Mouse (Mus musculus) heart, postnatal 25 days (tissue): ENCODE measurements around the gene Olfr53. TPM values are rescaled to one million over a fixed set of nuclear protein-coding genes. Genes with fewer than 3 reads are reported as not detected.
"Not testable (repeated sequence)": the region's sequence is repeated elsewhere in the genome, so short reads cannot be mapped to it uniquely, and the experiment has no call there.

ENCODE experiments used
- DNase-seq: peaks from one replicate; pipeline ENCODE4 v3.0.0; 2022; ENCODE audit warnings: low spot score
- intact Hi-C: fragments of 180-260 bp; cut with DNase I; formaldehyde crosslinking; loops from one replicate; pipeline ENCODE4 v1.15.1; 2025
- total RNA-seq, 2 experiments: library from RNA; stranded (reverse); gene quantifications; 2 replicates each; pipeline ENCODE4 v1.2.3; 2021

The Olfr53 gene
- total RNA-seq, result not detected

DNA sequence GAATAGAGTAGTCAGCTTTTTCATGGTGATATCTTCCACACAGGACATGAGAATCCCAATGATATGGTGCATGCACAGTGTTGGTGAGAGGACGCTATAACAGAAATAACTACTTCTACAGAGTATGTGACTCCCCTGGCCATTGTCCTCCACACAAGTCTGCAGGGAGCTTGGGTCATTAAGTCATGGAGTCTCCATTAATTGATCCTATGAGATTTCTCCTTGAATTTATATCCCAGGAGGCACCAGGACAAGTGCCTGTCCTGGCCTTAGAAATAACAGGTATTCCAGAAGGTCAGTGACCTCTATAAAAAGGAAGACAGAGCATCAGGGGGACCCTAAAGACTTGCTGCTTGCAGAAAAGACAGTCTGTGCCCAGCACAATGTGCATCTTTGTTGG, at the start of gene Olfr53:
TSS of gene Olfr53 (plus strand) at position 301 of the 400 bp plus-strand sequence.
- intact Hi-C loops, result loop anchor here (1.0 kb wide), 1 partner anchor 36 kb away; no protein-coding TSS in a partner anchor
- DNase-seq, result no peak

DNA sequence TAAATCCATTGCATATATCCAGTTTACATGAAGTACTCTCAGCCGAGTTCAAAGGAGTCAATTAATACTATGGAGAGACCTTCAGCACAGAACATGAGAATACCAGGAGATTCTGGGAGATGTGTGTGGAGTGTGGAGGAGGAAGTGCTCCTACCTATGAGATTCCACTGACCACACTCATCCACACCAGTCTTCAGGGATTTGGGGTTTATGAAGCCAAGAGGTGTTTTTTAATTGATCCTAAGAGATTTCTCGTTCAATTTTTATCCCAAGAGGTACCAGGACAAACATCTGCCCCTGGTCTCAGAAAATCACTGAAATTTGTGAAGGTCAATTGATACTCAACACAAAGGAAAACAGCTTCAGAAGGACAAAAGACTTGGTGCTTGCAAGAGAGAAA, 45.3 kb upstream of the Olfr53 start, which contains the start of gene Olfr46:
TSS of gene Olfr46 (plus strand) at position 301 of the 400 bp plus-strand sequence.
- DNase-seq, intact Hi-C loops: not testable (repeated sequence)

DNA sequence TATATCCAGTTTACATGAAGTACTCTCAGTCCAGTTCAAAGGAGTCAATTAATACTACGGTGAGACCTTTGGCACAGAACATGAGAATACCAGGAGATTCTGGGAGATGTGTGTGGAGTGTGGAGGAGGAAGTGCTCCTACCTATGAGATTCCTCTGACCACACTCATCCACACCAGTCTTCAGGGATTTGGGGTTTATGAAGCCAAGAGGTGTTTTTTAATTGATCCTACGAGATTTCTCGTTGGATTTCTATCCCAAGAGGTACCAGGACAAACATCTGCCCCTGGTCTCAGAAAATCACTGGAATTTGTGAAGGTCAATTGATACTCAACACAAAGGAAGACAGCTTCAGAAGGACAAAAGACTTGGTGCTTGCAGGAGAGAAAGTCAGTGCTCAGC, 17.6 kb upstream of the Olfr53 start, which contains the start of gene Olfr61:
TSS of gene Olfr61 (plus strand) at position 301 of the 400 bp plus-strand sequence.
- intact Hi-C loops, DNase-seq: not testable (repeated sequence)

DNA sequence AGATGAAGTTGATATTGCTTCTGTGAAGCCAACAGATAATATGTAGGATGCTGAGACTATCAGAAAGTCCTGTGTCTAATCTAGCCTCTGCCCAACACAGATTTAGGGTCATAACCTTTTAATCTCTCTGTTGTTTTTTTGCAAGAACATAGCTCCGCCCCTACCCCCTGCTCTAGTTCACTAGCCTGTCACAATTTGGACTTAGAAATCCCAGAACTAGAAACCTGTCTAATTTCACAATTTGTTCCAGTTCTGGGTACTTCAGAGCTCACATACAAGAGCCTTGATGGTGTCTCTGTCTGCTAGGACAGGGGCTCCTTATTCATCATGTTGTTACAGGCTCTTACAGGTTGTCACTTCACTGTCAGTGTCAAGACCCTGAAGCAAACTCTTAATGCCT, 15.7 kb upstream of the Olfr53 start:
- DNase-seq, result no peak
- intact Hi-C loops, result no loop called here

DNA sequence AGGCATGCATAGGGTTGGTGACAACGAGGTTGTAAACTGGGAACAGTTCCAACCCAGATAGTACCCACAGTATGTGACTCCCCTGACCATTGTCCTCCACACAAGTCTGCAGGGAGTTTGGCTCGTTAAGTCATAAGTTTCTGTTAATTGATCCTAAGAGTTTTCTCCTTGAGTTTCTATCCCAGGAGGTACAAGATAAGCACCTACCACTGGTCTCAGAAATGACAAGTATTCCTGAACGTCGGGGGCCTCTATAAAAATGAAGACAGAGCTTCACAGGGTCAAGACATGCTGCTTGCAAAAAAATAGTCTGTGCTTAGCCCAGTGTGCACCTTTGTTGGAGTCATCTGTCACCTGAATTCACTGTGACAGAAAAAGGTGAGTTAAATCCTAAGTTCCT, 13.4 kb downstream of the Olfr53 start, which contains the start of gene Olfr539:
TSS of gene Olfr539 (plus strand) at position 301 of the 400 bp plus-strand sequence.
- no peak for DNase-seq
- intact Hi-C loops, result no loop called here

DNA sequence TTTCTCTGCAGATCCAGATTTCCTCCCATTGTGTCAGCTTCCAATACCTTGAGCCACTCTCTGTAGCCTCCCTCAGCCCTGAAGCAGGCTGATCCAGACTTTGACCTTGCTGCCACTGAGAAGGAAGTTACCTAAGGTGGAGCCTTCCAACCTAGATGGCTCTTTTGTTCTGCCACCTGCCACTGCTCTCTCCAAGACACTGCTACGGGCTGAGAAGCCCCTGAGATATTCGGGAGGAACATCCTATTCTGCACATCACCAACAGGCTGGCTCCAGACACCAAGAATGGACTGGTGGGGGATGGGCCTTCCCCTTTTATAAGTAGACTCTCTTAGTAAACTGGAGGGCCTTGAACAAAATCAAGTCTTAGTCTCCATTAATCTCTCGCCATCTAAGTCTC, 24.4 kb downstream of the Olfr53 start:
- DNase-seq, intact Hi-C loops: not testable (repeated sequence)

DNA sequence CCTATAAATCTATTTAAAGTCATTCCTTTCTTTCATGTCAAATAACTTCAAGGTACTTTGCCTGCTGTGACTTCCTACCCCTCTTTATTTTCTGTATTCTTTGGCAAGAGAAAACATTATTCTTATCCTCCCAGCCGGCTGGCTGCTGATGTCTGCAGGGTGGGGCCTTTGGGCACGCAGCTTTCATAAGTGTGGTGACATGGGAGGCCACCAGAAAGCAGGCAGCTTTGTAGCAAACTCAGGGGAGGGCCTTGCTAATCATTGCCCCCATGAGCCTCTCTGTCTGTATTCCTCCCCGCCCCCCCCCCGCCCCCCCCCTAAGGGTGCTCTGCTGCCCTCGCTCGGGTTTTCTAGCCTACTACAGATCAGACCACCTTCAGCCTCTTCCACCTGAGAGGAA, 29.6 kb downstream of the Olfr53 start:
- intact Hi-C loops, result no loop called here
- DNase-seq, result no peak

DNA sequence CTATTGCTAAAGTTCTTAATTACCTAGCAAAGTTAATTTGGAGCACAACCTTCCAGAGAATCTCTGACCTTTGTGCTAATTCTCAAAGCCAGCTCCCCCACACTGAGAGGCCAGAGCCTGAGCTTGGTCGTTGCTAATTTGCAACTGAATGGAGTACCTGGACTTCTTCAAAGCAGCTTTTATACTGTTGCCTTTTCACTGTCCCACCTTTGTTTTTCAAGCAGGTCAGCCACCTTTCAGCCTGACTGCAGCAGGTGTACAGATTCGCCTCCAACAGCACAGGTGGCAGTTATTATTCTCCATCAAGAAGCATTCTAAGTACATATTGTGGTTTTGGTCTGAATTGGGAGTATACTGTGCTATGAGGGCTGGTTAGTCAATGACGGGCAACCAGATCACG, 33.3 kb downstream of the Olfr53 start:
- intact Hi-C loops, DNase-seq: not testable (repeated sequence)

DNA sequence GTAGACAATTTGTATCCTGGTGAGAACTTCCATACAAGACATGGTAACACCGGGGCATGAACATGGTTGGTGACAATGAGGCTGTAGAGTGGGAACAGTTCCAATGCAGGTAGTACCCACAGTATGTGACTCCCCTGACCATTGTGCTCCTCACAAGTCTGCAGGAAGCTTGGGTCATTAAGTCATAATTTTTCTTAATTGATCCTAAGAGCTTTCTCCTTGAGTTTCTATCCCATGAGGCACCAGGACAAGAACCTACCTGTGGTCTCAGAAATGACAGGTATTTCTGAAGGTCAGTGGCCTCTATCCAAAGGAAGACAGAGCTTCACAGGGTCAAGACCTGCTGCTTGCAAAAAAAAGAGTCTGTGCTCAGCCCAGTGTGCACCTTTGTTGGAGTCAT, 35.4 kb downstream of the Olfr53 start, which contains the start of gene Olfr45:
TSS of gene Olfr45 (plus strand) at position 301 of the 400 bp plus-strand sequence.
- no peak for DNase-seq
- intact Hi-C loops, result loop anchor here (1.0 kb wide), 1 partner anchor 35 kb away; the partner anchor contains the start of gene Olfr53

DNA sequence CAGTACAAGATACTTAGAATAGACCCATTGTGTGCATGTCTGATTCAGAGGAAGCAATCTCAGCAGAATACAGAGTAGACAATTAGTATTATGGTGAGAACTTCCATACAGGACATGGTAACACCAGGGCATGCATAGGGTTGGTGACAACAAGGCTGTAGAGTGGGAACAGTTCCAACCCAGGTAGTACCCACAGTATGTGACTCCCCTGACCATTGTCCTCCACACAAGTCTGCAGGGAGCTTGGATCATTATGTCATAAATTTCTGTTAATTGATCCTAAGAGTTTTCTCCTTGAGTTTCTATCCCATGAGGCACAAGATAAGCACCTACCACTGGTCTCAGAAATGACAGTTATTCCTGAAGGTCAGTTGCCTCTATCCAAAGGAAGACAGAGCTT, 50.7 kb downstream of the Olfr53 start, which contains the start of gene Olfr541:
TSS of gene Olfr541 (plus strand) at position 301 of the 400 bp plus-strand sequence.
- intact Hi-C loops, result no loop called here
- no peak for DNase-seq

Other genes with a start within 250 kb of the Olfr53 start
- gene Olfr531, start 243.5 kb upstream of the Olfr53 start, total RNA-seq, result not detected
- gene Olfr532, start 224.8 kb upstream of the Olfr53 start, total RNA-seq, result not detected
- gene Olfr533, start 183.1 kb upstream of the Olfr53 start, total RNA-seq, result not detected
- not detected for gene Olfr535, start 162.2 kb upstream of the Olfr53 start, total RNA-seq
- gene Olfr536, start 139.1 kb upstream of the Olfr53 start, total RNA-seq, result not detected
- gene Olfr538, start 78.6 kb upstream of the Olfr53 start, total RNA-seq, result not detected
- not detected for gene Olfr46, start 45.2 kb upstream of the Olfr53 start, total RNA-seq
- gene Olfr61, start 17.5 kb upstream of the Olfr53 start, total RNA-seq, result not detected
- not detected for gene Olfr539, start 13.5 kb downstream of the Olfr53 start, total RNA-seq
- not detected for gene Olfr45, start 35.5 kb downstream of the Olfr53 start, total RNA-seq
- not detected for gene Olfr541, start 50.8 kb downstream of the Olfr53 start, total RNA-seq
- gene Cyp2e1, start 117.3 kb downstream of the Olfr53 start, total RNA-seq, result 1 to 10 TPM; 6.3 to 6.9 TPM
- not detected for gene Syce1, start 141.4 kb downstream of the Olfr53 start, total RNA-seq
- gene Zfp941, start 175.7 kb downstream of the Olfr53 start, total RNA-seq, result not detected
- gene Urah, start 188.6 kb downstream of the Olfr53 start, total RNA-seq, result under 1 TPM; 0.39 to 0.83 TPM
- gene Scgb1c1, start 199.1 kb downstream of the Olfr53 start, total RNA-seq, result 10 to 100 TPM; 10.8 to 14.5 TPM
- not detected for gene Odf3, start 201.4 kb downstream of the Olfr53 start, total RNA-seq
- not detected for gene Gm45785, start 209.9 kb downstream of the Olfr53 start, total RNA-seq
- 10 to 100 TPM; 20.1 to 21.8 TPM for gene Ric8a, start 210.5 kb downstream of the Olfr53 start, total RNA-seq
- 10 to 100 TPM; 10.0 to 11.7 TPM for gene Bet1l, start 211.1 kb downstream of the Olfr53 start, total RNA-seq
- 10 to 100 TPM; 86.0 to 93.0 TPM for gene Psmd13, start 235.5 kb downstream of the Olfr53 start, total RNA-seq
- gene Sirt3, start 235.9 kb downstream of the Olfr53 start, total RNA-seq, result 10 to 100 TPM; 54.3 to 64.0 TPM